Mouse (Mus musculus) spleen, adult 2 months (tissue): Measurements from ENCODE around the gene Ltbp3.

Experiments
- CTCF ChIP-seq: fragments of 200-500 bp; IDR thresholded peaks from 2 replicates; pipeline ENCODE4 v1.5.1; 2011; ENCODE audit warnings: mild to moderate bottlenecking, inconsistent platforms; ENCODE audit not compliant: insufficient read depth, insufficient read length, insufficient replicate concordance; ENCODE audit errors: extremely low read depth
- POLR2A ChIP-seq: fragments of 200-500 bp; IDR thresholded peaks from 2 replicates; pipeline ENCODE4 v1.6.1; 2011; ENCODE audit warnings: low read depth, low read length, inconsistent platforms

GRCm38 (mm10) chr19:5778312-5778711 lies 37.6 kb downstream of the Ltbp3 start:
- TF ChIP-seq CTCF = no peak
- no peak for TF ChIP-seq POLR2A
